In genomic region chr17:46162951-46163421, GRCm38 (mm10) we compare ENCODE assay signal across 8 mouse cellular contexts. TPM values are rescaled to one million over a fixed set of nuclear protein-coding genes. Genes with fewer than 3 reads are reported as not detected.
DNase-seq lines count a peak whose midpoint lies in the region; ATAC-seq and TF ChIP-seq lines count a peak whose summit lies in the region.

No protein-coding gene starts in this region.

- H3K4me3 ChIP-seq in lung, postnatal 0 days (ENCODE audit: low read depth, low read length): peak overlapping the region; percentile 20; the same call in 1 of the 2 replicates
- H3K4me3 ChIP-seq in thymus, adult 2 months (ENCODE audit: control insufficient read depth, insufficient read depth, low read length): peak overlapping the region; percentile 43

- H3K9me3 ChIP-seq in lung, postnatal 0 days (ENCODE audit: low read length): no peaks in the 10 kb centered on the region

- peaks cover 30% of the 10 kb centered on the region for H3K36me3 ChIP-seq in lung, postnatal 0 days (ENCODE audit: insufficient read depth, low read length)
- peaks cover 22% of the 10 kb centered on the region for H3K36me3 ChIP-seq in thymus, adult 2 months (ENCODE audit: control insufficient read depth, insufficient read depth, low read length)

- TF ChIP-seq EP300 in lung, postnatal 0 days (IDR thresholded peaks at IDR 0.05): 0 out of 2 replicates have a peak, but pooled peaks have one; percentile 24

- TF ChIP-seq POLR2A in thymus, adult 2 months (IDR thresholded peaks at IDR 0.05; ENCODE audit: control insufficient read depth, extremely low read depth, insufficient read depth, low read length, poor library complexity): no peak

- 0 out of 2 replicates have a peak overlapping the region, but pooled peaks have one; percentile 16 for H3K9ac ChIP-seq in lung, postnatal 0 days (replicated peaks; ENCODE audit: low read depth)

- peaks cover 3% of the 10 kb centered on the region; the same call in 1 of the 2 replicates for H3K4me1 ChIP-seq in lung, postnatal 0 days (ENCODE audit: insufficient read depth, low read depth, low read length)
- H3K4me1 ChIP-seq in thymus, adult 2 months (replicated peaks; ENCODE audit: control insufficient read depth, insufficient read depth, low read length): peaks cover 25% of the 10 kb centered on the region

- no peak for TF ChIP-seq CTCF in lung, postnatal 0 days (IDR thresholded peaks at IDR 0.05)
- no peak for TF ChIP-seq CTCF in thymus, adult 2 months (IDR thresholded peaks at IDR 0.05; ENCODE audit: borderline replicate concordance, control insufficient read depth, extremely low read depth, insufficient read depth, low read length, poor library complexity)

- no peaks in the 10 kb centered on the region for H3K27me3 ChIP-seq in lung, postnatal 0 days (replicated peaks; ENCODE audit: insufficient read depth, low read length)
- no peaks in the 10 kb centered on the region for H3K27me3 ChIP-seq in thymus, adult 2 months (ENCODE audit: control insufficient read depth, insufficient read depth, low read length)

- peak; percentile 62 for ATAC-seq in activated CD4-positive, CD25-positive, alpha-beta regulatory T cell, adult 4 months
- ATAC-seq in lung, postnatal 0 days: peak; percentile 6; the same call in 1 of the 2 replicates

- intact Hi-C loops in heart, postnatal 25 days (cut with DNase I): no loop called here

- peak overlapping the region; percentile 52 for H3K4me2 ChIP-seq in lung, postnatal 0 days (replicated peaks; ENCODE audit: low read depth, low read length)

- DNase-seq in heart, adult 18-20 months: peak; percentile 42 to 68
- no peak for DNase-seq in heart, postnatal 25 days (ENCODE audit: low spot score)
- peak; percentile 37 for DNase-seq in kidney, adult 18-20 months
- peak; percentile 93 for DNase-seq in lung, postnatal 0 days (ENCODE audit: low spot score)
- DNase-seq in thymus, adult 2 months: peak; percentile 75
- DNase-seq in right cerebral cortex, adult 18-20 months: no peak
- DNase-seq in layer of hippocampus, adult 18-20 months (ENCODE audit: low spot score in 2 of 2): no peak

- H3K27ac ChIP-seq in lung, postnatal 0 days (ENCODE audit: low read length): peak overlapping the region; percentile 74
- H3K27ac ChIP-seq in thymus, adult 2 months (ENCODE audit: control insufficient read depth, insufficient read depth, low read length): peak overlapping the region; percentile 91

- WGBS in lung, postnatal 0 days: 28% methylated on average over 9 of the region's 9 CpGs
- WGBS in thymus, adult 2 months: 3% methylated on average over 9 of the region's 9 CpGs

RNA-seq across cellular contexts. Expression of gene Gtpbp2, which starts 2.2 kb away (rescaled TPM):
- total RNA-seq in heart, adult 18-20 months (2021): 10 to 100 TPM; 49.5 to 51.2 TPM
- 10 to 100 TPM; 67.5 to 70.6 TPM for total RNA-seq in heart, postnatal 25 days (2021)
- polyA plus RNA-seq in activated CD4-positive, CD25-positive, alpha-beta regulatory T cell, adult 4 months (2017; shearing (Covaris generic)): 10 to 100 TPM; 39.6 to 55.7 TPM
- polyA plus RNA-seq in lung, postnatal 0 days (2015; fragmentation: Nextera tagmentation; extraction: Ambion mirVana): 38.8 and 39.5 TPM in 2 replicates
- 280 and 339 TPM in 2 replicates for polyA plus RNA-seq in thymus, adult 2 months (2012; rRNA removed)
- total RNA-seq in layer of hippocampus, adult 18-20 months (2021): 100 to 1,000 TPM; 104 to 110 TPM

RNA-seq across cellular contexts. Expression of gene Mad2l1bp, which starts 9.6 kb away (rescaled TPM):
- total RNA-seq in heart, adult 18-20 months (2021): 10 to 100 TPM; 28.0 to 30.4 TPM
- 10 to 100 TPM; 17.2 to 22.4 TPM for total RNA-seq in heart, postnatal 25 days (2021)
- polyA plus RNA-seq in activated CD4-positive, CD25-positive, alpha-beta regulatory T cell, adult 4 months (2017; shearing (Covaris generic)): 10 to 100 TPM; 59.6 to 59.9 TPM
- 43.5 and 44.6 TPM in 2 replicates for polyA plus RNA-seq in lung, postnatal 0 days (2015; fragmentation: Nextera tagmentation; extraction: Ambion mirVana)
- polyA plus RNA-seq in thymus, adult 2 months (2012; rRNA removed): 40.9 and 43.2 TPM in 2 replicates
- total RNA-seq in layer of hippocampus, adult 18-20 months (2021): 10 to 100 TPM; 10.5 to 11.2 TPM

RNA-seq across cellular contexts. Expression of gene Rsph9, which starts 19.0 kb away (rescaled TPM):
- total RNA-seq in heart, adult 18-20 months (2021): under 1 TPM; 0.41 to 0.60 TPM
- 1 to 10 TPM; 1.1 to 1.2 TPM for total RNA-seq in heart, postnatal 25 days (2021)
- polyA plus RNA-seq in activated CD4-positive, CD25-positive, alpha-beta regulatory T cell, adult 4 months (2017; shearing (Covaris generic)): 1 to 10 TPM; 1.5 TPM
- 31.7 and 32.4 TPM in 2 replicates for polyA plus RNA-seq in lung, postnatal 0 days (2015; fragmentation: Nextera tagmentation; extraction: Ambion mirVana)
- 1.2 and 2.6 TPM in 2 replicates for polyA plus RNA-seq in thymus, adult 2 months (2012; rRNA removed)
- total RNA-seq in layer of hippocampus, adult 18-20 months (2021): 10 to 100 TPM; 26.2 to 28.5 TPM

RNA-seq across cellular contexts. Expression of gene Polh, which starts 39.5 kb away (rescaled TPM):
- total RNA-seq in heart, adult 18-20 months (2021): 1 to 10 TPM; 8.0 to 9.5 TPM
- 1 to 10 TPM; 8.6 to 9.4 TPM for total RNA-seq in heart, postnatal 25 days (2021)
- polyA plus RNA-seq in activated CD4-positive, CD25-positive, alpha-beta regulatory T cell, adult 4 months (2017; shearing (Covaris generic)): 1 to 10 TPM; 8.3 to 10.0 TPM
- polyA plus RNA-seq in lung, postnatal 0 days (2015; fragmentation: Nextera tagmentation; extraction: Ambion mirVana): 6.6 and 8.6 TPM in 2 replicates
- 18.4 and 20.4 TPM in 2 replicates for polyA plus RNA-seq in thymus, adult 2 months (2012; rRNA removed)
- 1 to 10 TPM; 4.7 to 5.9 TPM for total RNA-seq in layer of hippocampus, adult 18-20 months (2021)

RNA-seq across cellular contexts. Expression of gene Xpo5, which starts 39.6 kb away (rescaled TPM):
- 10 to 100 TPM; 20.5 to 21.7 TPM for total RNA-seq in heart, adult 18-20 months (2021)
- total RNA-seq in heart, postnatal 25 days (2021): 10 to 100 TPM; 19.6 to 21.3 TPM
- polyA plus RNA-seq in activated CD4-positive, CD25-positive, alpha-beta regulatory T cell, adult 4 months (2017; shearing (Covaris generic)): 10 to 100 TPM; 21.3 to 29.8 TPM
- polyA plus RNA-seq in lung, postnatal 0 days (2015; fragmentation: Nextera tagmentation; extraction: Ambion mirVana): 14.8 and 16.2 TPM in 2 replicates
- 40.0 and 40.4 TPM in 2 replicates for polyA plus RNA-seq in thymus, adult 2 months (2012; rRNA removed)
- total RNA-seq in layer of hippocampus, adult 18-20 months (2021): 10 to 100 TPM; 46.6 to 47.2 TPM

Comparison
In these comparisons a context has a peak if more than half of its experiments do, and no peak if none do; other contexts are left out.
1. DNase-seq: peak in heart, adult 18-20 months (2 of 2), kidney, adult 18-20 months (single experiment), lung, postnatal 0 days (single experiment) and thymus, adult 2 months (single experiment); none in heart, postnatal 25 days (single experiment), right cerebral cortex, adult 18-20 months (single experiment) and layer of hippocampus, adult 18-20 months (0 of 2).
2. RNA of gene Rsph9, which starts 19.0 kb away (total RNA-seq): 26.2 to 28.5 TPM in layer of hippocampus, adult 18-20 months; 1.1 to 1.2 TPM in heart, postnatal 25 days and 0.41 to 0.60 TPM in heart, adult 18-20 months; every median in the first group is over 10 times any median in the second.